Mouse (Mus musculus): ENCODE measurements around the gene Arl2bp. TPM values are rescaled to one million over a fixed set of nuclear protein-coding genes. Genes with fewer than 3 reads are reported as not detected.

Gene Arl2bp
- polyA plus RNA-seq, 1 experiment = 211 TPM

- H3K4me3 ChIP-seq (replicated peaks; ENCODE audit: insufficient read depth, low read depth, low read length) = peak overlapping the region; percentile 62
- peak; percentile 95 to 100 for DNase-seq
- under 1% methylated on average over 35 of the region's 35 CpGs for WGBS
- peak; percentile 25; the same call in 1 of the 2 replicates for TF ChIP-seq POLR2A (IDR thresholded peaks at IDR 0.05; ENCODE audit: borderline replicate concordance, insufficient read depth, low read length)
- TF ChIP-seq CTCF (IDR thresholded peaks at IDR 0.05; ENCODE audit: borderline replicate concordance, insufficient read depth, low read depth, low read length) = peak; percentile 92
- no peaks in the 10 kb centered on the region for H3K27me3 ChIP-seq (ENCODE audit: control insufficient read depth, insufficient read depth, low read length)
- peak overlapping the region; percentile 85 for H3K27ac ChIP-seq (ENCODE audit: insufficient read depth, low read length)
- H3K4me1 ChIP-seq (ENCODE audit: control insufficient read depth, insufficient read depth, low read length) = no peaks in the 10 kb centered on the region
Measured at GRCm38 (mm10) chr8:94703972-94704668, 37.7 kb downstream of the Arl2bp start.

DNA sequence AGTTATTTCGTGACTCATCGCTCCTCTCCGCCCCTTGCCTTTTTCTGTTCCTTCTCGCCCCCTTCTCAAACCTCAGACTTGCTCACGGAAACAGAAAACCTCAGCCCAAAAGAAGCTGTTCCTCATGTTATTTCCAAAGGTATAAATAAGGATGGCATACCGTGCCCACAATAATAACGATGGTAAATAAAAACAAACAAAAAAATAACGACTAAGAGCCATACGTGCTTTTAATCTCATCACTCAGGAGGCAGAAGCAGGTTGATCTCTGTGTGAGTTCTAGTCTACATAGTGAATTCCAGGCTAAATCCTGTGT lies 38.2 kb downstream of the Arl2bp start:
- WGBS = 7% methylated on average over 9 of the region's 9 CpGs
- DNase-seq = no peak
- H3K4me3 ChIP-seq (replicated peaks; ENCODE audit: insufficient read depth, low read depth, low read length) = peak overlapping the region; percentile 62
- H3K27ac ChIP-seq (ENCODE audit: insufficient read depth, low read length) = peak overlapping the region; percentile 85
- H3K27me3 ChIP-seq (ENCODE audit: control insufficient read depth, insufficient read depth, low read length) = no peaks in the 10 kb centered on the region
- no peak for TF ChIP-seq CTCF (IDR thresholded peaks at IDR 0.05; ENCODE audit: borderline replicate concordance, insufficient read depth, low read depth, low read length)
- TF ChIP-seq POLR2A (IDR thresholded peaks at IDR 0.05; ENCODE audit: borderline replicate concordance, insufficient read depth, low read length) = no peak
- H3K4me1 ChIP-seq (ENCODE audit: control insufficient read depth, insufficient read depth, low read length) = no peaks in the 10 kb centered on the region

DNA sequence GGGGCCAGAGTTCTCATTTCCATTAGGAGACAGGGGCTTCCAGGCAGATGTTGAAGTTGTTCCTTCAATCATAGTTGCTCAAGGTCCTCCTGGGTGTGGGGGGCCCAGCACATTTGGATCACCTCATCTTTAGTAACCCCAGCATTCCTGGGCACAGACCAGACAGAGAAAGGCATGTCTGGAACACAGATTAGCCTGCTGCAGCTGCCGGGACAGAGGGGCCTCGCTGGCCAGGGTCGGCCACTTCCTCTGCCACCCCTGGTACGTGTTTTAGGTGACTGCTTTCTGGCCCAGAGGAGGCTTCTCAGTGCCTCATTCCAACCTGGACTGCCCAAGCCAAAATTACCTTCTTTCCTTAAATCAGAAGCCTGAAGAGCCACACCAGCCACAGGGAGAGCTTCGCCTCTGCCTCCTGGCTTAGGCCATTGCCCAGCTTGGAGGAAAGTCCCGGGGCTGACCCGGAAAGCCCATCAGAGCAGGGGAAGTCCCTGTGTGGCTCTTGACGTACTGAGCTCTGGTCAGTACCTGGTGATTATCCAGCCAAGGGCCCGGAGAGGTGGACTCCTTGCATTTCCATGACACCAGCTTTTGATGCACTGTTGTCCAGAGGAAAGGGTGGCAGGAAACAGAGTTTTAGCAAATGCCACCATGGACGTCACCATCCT lies 39.3 kb downstream of the Arl2bp start:
- WGBS = 87% methylated on average over 10 of the region's 10 CpGs
- no peak for DNase-seq
- Histone ChIP-seq H3K4me1 (ENCODE audit: control insufficient read depth, insufficient read depth, low read length) (no peaks in the 10 kb centered on the region), H3K27me3 (ENCODE audit: control insufficient read depth, insufficient read depth, low read length) (no peaks in the 10 kb centered on the region), H3K27ac (ENCODE audit: insufficient read depth, low read length) (no peak overlapping the region), H3K4me3 (replicated peaks; ENCODE audit: insufficient read depth, low read depth, low read length) (no peak overlapping the region)
- TF ChIP-seq CTCF (IDR thresholded peaks at IDR 0.05; ENCODE audit: borderline replicate concordance, insufficient read depth, low read depth, low read length) = no peak
- TF ChIP-seq POLR2A (IDR thresholded peaks at IDR 0.05; ENCODE audit: borderline replicate concordance, insufficient read depth, low read length) = no peak

DNA sequence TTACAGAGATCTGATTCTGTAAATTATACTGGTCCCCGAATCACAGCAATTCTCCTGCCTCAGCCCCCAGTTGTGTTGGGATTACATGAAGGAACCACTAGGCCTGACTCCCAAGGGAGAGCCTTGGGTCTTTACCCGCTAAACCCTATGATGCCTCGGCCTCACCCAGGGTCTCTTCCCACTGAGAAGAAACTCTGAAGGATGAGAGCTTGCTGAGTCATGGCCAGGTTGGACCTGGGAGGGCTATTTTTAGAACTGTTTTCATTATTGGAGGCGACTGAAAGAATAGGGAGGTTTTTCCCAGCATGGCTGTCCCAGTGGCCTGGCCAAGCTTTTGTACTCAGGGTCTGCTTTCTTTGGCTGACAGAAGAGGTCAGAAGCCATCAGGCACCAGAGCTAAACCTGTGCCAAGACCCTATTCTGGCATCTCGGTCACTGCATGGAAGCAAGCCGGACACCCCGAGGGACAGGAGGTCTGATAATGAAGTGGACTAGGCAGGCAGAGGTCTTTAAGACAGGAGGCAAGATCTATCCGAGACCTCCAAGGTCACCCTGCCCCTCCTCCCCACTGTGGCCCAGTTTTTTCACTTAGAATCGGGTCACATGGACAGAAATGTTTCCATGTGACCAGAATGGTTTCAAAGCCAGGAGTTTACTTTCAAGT lies 40.5 kb downstream of the Arl2bp start:
- Histone ChIP-seq H3K4me3 (replicated peaks; ENCODE audit: insufficient read depth, low read depth, low read length) (no peak overlapping the region), H3K27ac (ENCODE audit: insufficient read depth, low read length) (no peak overlapping the region), H3K4me1 (ENCODE audit: control insufficient read depth, insufficient read depth, low read length) (no peaks in the 10 kb centered on the region), H3K27me3 (ENCODE audit: control insufficient read depth, insufficient read depth, low read length) (no peaks in the 10 kb centered on the region)
- DNase-seq = peak in 1 of 2 experiments; percentile 28
- 69% methylated on average over 9 of the region's 9 CpGs for WGBS
- TF ChIP-seq CTCF (IDR thresholded peaks at IDR 0.05; ENCODE audit: borderline replicate concordance, insufficient read depth, low read depth, low read length) (no peak), POLR2A (IDR thresholded peaks at IDR 0.05; ENCODE audit: borderline replicate concordance, insufficient read depth, low read length) (no peak)

- H3K4me3 ChIP-seq (replicated peaks; ENCODE audit: insufficient read depth, low read depth, low read length) = no peak overlapping the region
- no peak for DNase-seq
- TF ChIP-seq CTCF (IDR thresholded peaks at IDR 0.05; ENCODE audit: borderline replicate concordance, insufficient read depth, low read depth, low read length) = no peak
- no peaks in the 10 kb centered on the region for H3K27me3 ChIP-seq (ENCODE audit: control insufficient read depth, insufficient read depth, low read length)
- 42% methylated on average over 8 of the region's 8 CpGs for WGBS
- H3K4me1 ChIP-seq (ENCODE audit: control insufficient read depth, insufficient read depth, low read length) = no peaks in the 10 kb centered on the region
- H3K27ac ChIP-seq (ENCODE audit: insufficient read depth, low read length) = no peak overlapping the region
Measured at GRCm38 (mm10) chr8:94710336-94710735, 43.9 kb downstream of the Arl2bp start.

DNA sequence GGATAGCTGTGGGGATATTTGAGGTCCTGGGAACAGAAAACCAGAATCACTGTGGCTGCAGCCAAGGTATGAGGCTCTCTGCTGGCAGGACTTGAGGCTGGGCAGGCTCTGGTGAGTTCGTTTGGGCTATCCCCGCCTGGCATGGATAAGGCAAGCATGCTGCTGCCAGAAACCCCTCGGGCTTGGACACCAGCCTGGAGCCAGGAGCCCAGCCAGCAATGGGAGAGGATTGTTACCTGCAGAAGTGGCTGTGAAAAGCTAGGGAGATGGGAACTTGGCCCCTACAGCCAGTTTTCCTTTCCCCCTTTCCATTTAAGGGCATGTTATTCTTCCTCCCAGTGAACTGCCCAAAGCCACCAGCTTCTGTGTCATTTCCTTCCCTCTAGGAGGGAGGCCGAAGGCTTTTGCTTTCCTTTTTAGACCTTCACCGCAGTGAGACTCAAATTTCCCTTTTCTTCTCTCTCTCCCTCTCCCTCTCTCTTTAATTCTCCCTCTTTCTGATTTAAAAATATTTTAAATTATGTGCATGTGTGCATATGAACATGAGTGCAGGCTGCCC lies 44.8 kb downstream of the Arl2bp start:
- DNase-seq = peak; percentile 69 to 81
- no peaks in the 10 kb centered on the region for H3K27me3 ChIP-seq (ENCODE audit: control insufficient read depth, insufficient read depth, low read length)
- no peak overlapping the region for H3K4me3 ChIP-seq (replicated peaks; ENCODE audit: insufficient read depth, low read depth, low read length)
- WGBS = 9% methylated on average over 5 of the region's 5 CpGs
- peaks cover 3% of the 10 kb centered on the region; the same call in 1 of the 2 replicates for H3K4me1 ChIP-seq (ENCODE audit: control insufficient read depth, insufficient read depth, low read length)
- no peak for TF ChIP-seq POLR2A (IDR thresholded peaks at IDR 0.05; ENCODE audit: borderline replicate concordance, insufficient read depth, low read length)
- TF ChIP-seq CTCF (IDR thresholded peaks at IDR 0.05; ENCODE audit: borderline replicate concordance, insufficient read depth, low read depth, low read length) = no peak
- H3K27ac ChIP-seq (ENCODE audit: insufficient read depth, low read length) = no peak overlapping the region

DNA sequence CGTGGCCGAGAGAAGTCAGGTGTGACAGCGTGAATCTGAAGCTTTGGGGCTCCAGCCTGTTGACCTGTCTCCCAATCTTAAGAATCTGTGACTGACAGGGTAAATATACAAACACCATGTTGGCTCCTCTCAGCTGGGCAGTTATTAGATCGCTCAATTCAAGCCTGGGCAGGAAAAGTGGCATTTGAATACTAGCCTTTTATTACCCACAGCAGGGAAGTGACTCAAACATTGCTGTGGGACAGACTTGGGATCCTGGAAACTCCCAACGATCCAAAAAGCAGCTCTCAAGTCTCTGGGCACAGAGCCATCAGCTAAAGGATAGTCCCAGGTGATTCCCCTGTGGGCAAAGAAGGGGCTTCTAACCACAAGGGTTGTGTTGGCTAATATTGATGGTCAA lies 48.2 kb downstream of the Arl2bp start:
- H3K27ac ChIP-seq (ENCODE audit: insufficient read depth, low read length) = no peak overlapping the region
- WGBS = 37% methylated on average over 5 of the region's 5 CpGs
- DNase-seq = no peak
- TF ChIP-seq POLR2A (IDR thresholded peaks at IDR 0.05; ENCODE audit: borderline replicate concordance, insufficient read depth, low read length) = no peak
- TF ChIP-seq CTCF (IDR thresholded peaks at IDR 0.05; ENCODE audit: borderline replicate concordance, insufficient read depth, low read depth, low read length) = no peak
- H3K4me3 ChIP-seq (replicated peaks; ENCODE audit: insufficient read depth, low read depth, low read length) = no peak overlapping the region
- no peaks in the 10 kb centered on the region for H3K27me3 ChIP-seq (ENCODE audit: control insufficient read depth, insufficient read depth, low read length)
- peaks cover 3% of the 10 kb centered on the region; the same call in 1 of the 2 replicates for H3K4me1 ChIP-seq (ENCODE audit: control insufficient read depth, insufficient read depth, low read length)
